Mouse (Mus musculus): ENCODE measurements at regions not wholly inside any gene's neighbourhood (a gene's known extent, or its start where the extent isn't known, plus 50 kb on each side); places are given as distances from the start of the nearest gene placed in this dataset.
A peak's percentile ranks its signal among the peaks of the same experiment; 100 is the strongest.

DNA sequence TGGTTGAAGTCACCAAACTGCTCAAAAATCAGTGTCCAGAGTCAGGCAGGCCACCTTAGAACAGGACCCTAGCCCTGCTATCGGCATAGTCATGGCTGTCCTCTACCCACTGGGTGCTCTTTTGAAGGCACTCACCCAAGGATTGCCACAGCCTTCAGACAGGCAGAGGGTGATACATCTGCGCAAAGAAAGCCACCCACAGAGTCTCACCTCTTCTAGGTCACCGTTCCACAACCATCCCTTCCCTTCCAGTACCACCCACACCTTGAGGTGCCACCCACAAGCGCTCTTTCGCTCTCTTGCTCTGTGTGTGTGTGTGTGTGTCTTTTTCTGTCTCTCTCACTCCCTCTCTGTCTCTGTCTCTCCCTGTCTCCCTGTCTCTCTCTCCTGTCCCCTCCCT, 176.5 kb upstream of the Lpp start:
- DNase-seq (ENCODE audit: low read depth, low spot score), result peak; percentile 61

GRCm38 (mm10) chr16:24215353-24215752, 178.0 kb upstream of the Lpp start:
- peak; percentile 56 for DNase-seq (ENCODE audit: low read depth, low spot score)

- no peak for DNase-seq (ENCODE audit: low read depth, low spot score)
Observed at GRCm38 (mm10) chr16:24213577-24213976, 179.7 kb upstream of the Lpp start.

- no peak for DNase-seq (ENCODE audit: low read depth, low spot score)
Observed at GRCm38 (mm10) chr16:24212702-24213101, 180.6 kb upstream of the Lpp start.

DNA sequence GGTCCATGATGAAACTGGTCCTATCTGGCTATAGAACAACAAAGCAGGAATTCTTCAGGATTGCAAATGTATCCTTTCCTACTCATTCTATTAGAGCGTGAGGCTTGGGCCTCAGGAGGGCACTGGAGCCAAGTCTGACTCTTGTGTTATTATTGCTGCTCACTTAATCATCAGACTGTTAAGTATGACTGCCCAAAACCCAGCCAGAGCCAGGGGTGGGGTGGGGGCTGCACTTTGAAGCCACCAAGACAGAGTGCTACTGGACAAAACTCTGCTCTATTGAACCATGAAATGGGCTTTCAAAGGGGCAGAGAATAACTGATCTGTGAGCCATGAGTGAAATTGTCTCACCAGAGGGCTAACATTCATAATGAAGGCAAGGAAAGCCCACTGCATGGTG, 181.7 kb upstream of the Lpp start:
- no peak for DNase-seq (ENCODE audit: low read depth, low spot score)

GRCm38 (mm10) chr16:24208876-24209275, 184.4 kb upstream of the Lpp start:
- DNase-seq (ENCODE audit: low read depth, low spot score), result no peak

DNA sequence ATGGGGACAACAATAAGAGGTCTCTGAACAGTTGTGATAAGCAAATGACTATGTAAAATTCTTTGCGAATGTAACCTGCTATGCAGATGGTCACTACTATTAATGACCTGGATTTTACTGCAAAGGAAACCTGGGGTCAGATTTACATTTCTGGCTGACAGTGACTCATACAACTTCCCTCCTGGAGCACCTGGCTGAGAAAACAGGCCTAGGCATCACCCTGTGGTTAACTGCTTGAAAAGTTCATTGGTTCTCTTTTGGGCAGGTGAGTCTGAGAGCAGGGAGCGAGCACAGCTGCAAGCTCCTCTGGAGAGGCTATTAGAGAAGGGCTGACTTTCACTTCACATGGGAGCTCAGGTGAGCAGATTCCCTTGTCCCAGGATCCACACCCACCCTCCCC, 185.2 kb upstream of the Lpp start:
- no peak for DNase-seq (ENCODE audit: low read depth, low spot score)

DNA sequence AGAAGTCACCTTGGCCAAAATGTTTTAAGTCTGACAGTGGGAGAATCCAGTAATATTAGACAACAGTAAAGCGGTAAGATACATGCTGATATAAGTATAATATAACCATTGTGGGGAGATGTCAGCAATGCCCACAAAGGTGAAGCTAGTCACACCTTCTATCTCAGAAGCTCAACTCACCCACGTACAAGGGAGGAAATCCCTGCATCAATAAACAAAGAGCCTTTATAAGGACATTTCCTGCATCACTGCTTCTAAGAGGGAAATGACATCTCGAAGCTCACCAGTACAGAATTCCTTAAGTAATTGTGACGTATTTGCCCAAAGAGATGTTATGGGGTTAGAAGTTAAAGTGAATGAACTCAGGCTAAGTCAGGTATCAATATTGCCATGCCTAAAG, 186.3 kb upstream of the Lpp start:
- DNase-seq (ENCODE audit: low read depth, low spot score), result no peak

DNA sequence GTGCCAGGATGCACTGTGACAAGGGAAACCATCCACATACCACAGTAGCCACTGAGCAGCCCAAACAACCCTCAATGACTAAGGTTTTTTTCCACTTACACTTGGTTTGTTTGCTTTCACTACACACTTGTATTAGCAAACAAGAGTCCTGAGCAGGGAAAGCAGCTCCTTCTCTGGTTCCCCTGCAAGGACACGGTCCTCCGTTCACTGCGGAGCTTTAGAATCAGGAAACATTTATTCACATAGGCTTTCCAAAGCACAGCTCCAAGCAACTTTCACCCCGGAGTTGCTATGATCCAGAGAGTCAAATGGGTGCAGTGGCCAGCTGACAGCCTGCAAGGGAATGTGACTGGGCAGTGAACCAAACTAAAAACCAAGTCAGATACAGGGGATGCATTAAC, 186.8 kb upstream of the Lpp start:
- no peak for DNase-seq (ENCODE audit: low read depth, low spot score)

GRCm38 (mm10) chr16:24205594-24205993, 187.7 kb upstream of the Lpp start:
- DNase-seq (ENCODE audit: low read depth, low spot score), result no peak

- no peak for DNase-seq (ENCODE audit: low read depth, low spot score)
Observed at GRCm38 (mm10) chr16:24204064-24204730, 189.1 kb upstream of the Lpp start.

GRCm38 (mm10) chr16:24202653-24203052, 190.7 kb upstream of the Lpp start:
- DNase-seq (ENCODE audit: low read depth, low spot score), result no peak

- no peak for DNase-seq (ENCODE audit: low read depth, low spot score)
Observed at GRCm38 (mm10) chr16:24201455-24201854, 191.9 kb upstream of the Lpp start.

GRCm38 (mm10) chr16:24200200-24200599, 193.1 kb upstream of the Lpp start:
- no peak for DNase-seq (ENCODE audit: low read depth, low spot score)

- DNase-seq (ENCODE audit: low read depth, low spot score), result no peak
Observed at GRCm38 (mm10) chr16:24199408-24200167, 193.7 kb upstream of the Lpp start.

DNA sequence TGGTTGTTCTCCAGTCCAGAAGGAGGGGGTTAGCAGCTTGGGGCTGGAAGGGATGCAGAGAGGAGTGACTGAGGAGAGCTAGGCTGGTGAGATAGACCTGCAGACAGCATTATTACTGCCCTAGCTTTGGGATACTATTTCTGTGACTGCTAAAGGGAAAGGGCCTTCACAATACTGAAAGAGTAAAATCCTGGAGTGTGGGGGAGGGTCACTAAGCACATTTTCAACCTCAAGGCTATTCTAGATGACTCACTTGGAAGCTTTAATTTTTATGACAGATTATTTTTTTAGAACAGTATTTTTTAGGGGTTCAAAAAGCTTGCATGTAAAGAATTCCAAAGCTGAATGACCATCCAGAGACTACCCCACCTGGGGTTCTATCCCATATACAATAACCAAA, 195.0 kb upstream of the Lpp start:
- DNase-seq (ENCODE audit: low read depth, low spot score), result no peak

DNA sequence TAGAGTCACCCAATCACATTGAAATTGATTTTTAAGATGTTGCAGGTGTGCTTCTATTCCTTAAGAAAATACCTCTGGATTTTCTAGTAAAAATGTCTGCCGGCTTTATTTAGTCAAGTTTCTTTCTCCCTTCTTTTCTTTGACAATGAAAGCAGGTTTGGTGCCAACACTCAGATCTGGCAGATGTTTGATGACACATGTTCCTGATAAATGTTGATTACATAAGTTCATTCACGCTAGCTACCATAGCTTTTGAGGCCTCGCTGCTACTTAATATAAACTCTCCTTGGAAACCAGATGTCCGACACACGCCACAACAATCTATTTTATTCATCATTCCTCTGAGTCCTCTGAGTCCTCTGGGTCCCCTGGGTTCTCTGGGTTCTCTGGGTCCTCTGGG, 195.7 kb upstream of the Lpp start:
- DNase-seq (ENCODE audit: low read depth, low spot score), result no peak

- DNase-seq (ENCODE audit: low read depth, low spot score), result no peak
Observed at GRCm38 (mm10) chr16:24193945-24194344, 199.4 kb upstream of the Lpp start.

GRCm38 (mm10) chr16:24193251-24193873, 199.9 kb upstream of the Lpp start:
- no peak for DNase-seq (ENCODE audit: low read depth, low spot score)

DNA sequence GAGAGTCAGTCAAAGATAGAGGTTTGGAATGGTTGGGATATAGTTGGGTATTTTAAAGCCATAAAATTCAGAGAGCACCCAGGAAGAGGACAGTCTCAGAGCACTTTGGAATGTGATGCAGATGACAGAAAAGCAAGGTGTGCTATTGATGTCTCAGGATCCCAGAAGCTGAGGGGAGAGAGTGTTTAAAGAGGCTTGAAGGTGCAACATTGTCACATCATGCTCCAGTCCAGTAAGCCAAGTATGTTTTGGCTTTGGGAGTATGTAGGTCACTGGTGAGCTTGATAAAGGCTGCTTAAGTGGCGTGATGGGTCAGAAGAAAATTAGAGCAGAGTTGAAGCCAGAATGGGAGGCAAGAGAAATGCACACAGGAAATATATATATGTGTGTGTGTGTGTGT, 201.3 kb upstream of the Lpp start:
- DNase-seq (ENCODE audit: low read depth, low spot score), result no peak

DNA sequence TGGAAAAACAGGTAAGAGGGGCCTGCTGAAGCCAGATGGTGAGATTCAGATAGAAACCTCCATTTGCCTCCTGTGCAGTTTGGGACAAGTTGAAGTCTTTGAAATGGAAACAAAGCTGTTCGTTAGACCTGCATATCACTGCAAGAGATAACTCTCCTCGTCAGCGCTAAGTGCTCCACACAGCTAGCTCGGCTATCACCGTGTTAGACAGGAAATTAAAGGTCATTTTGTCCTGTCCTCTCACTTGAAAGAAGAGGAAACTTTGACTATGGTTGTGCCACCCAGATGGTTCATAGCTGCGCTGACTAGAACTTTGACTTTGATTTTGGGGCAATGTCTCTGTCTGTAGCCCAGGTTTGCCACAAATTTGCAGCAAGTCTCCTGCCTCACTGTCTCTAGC, 198.5 kb upstream of the Bcl6 start:
- DNase-seq (ENCODE audit: low read depth, low spot score), result peak; percentile 60

GRCm38 (mm10) chr16:24185989-24186388, 197.3 kb upstream of the Bcl6 start:
- DNase-seq (ENCODE audit: low read depth, low spot score), result peak; percentile 26

DNA sequence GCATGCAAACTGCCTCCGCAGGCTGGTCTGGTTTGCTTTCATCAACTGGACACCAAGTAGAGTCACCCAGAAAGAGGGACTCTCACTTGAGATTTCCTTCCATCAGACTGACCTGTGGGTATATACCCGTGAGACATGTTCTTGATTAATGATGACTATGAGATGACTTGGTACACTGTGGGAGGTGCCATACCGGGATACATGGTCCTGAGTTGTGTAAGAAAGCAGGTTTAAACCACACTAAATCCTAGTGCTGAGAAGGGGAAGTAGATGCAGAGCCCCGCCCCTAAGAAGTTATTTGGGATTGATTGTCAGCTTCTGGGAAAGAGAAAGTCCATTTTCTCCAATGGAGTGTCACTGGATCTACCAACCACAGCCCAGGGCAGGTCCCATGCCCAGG, 196.2 kb upstream of the Bcl6 start:
- no peak for DNase-seq (ENCODE audit: low read depth, low spot score)
